Mouse (Mus musculus): ENCODE data around the gene Gm20547. TPM values are rescaled to one million over a fixed set of nuclear protein-coding genes. Genes with fewer than 3 reads are reported as not detected.

Gm20547 gene
- total and polyA plus RNA-seq, 3 experiments = 0.03 TPM; not detected in 2

GRCm38 (mm10) chr17:34910982-34911381 is 29.1 kb upstream of the Gm20547 start:
- Histone ChIP-seq H3K4me1 (ENCODE audit: control insufficient read depth in 1 of 2, insufficient read depth in 2 of 2, low read length in 2 of 2) (no peaks in the 10 kb centered on the region), H3K27ac (ENCODE audit: control insufficient read depth, low read depth, low read length) (no peak overlapping the region), H3K79me2 (ENCODE audit: control insufficient read depth, insufficient read depth, low read length, poor library complexity) (no peaks in the 10 kb centered on the region), H3K27me3 (ENCODE audit: control insufficient read depth in 1 of 2, insufficient read depth in 2 of 2, low read length in 2 of 2) (no peaks in the 10 kb centered on the region), H3K9ac (ENCODE audit: control insufficient read depth, low read depth, low read length, poor library complexity, severe bottlenecking) (no peak overlapping the region), H3K36me3 (ENCODE audit: control insufficient read depth in 1 of 2, insufficient read depth in 2 of 2, low read length in 2 of 2) (peaks cover 0 to 4% of the 10 kb centered on the region in 2 experiments; a peak in 2 of 4 replicates), H3K9me3 (replicated peaks; ENCODE audit: insufficient read depth, low read length) (no peaks in the 10 kb centered on the region), H3K4me3 (ENCODE audit: control insufficient read depth in 1 of 2, insufficient read depth in 1 of 2, low read depth in 2 of 2, low read length in 2 of 2) (no peak overlapping the region)
- no peak for TF ChIP-seq TBP (IDR thresholded peaks at IDR 0.05; ENCODE audit: low read depth, low read length)
- no peak for TF ChIP-seq USF1 (IDR thresholded peaks at IDR 0.05; ENCODE audit: low read depth, low read length)
- TF ChIP-seq ETS1 (IDR thresholded peaks at IDR 0.05; ENCODE audit: low read depth, low read length) = no peak
- TF ChIP-seq POLR2AphosphoS5 (IDR thresholded peaks at IDR 0.05; ENCODE audit: borderline replicate concordance, low read depth, low read length) = no peak
- TF ChIP-seq ZMIZ1 (IDR thresholded peaks at IDR 0.05; ENCODE audit: low read depth, low read length) = no peak
- no peak for TF ChIP-seq ZC3H11A (IDR thresholded peaks at IDR 0.05; ENCODE audit: low read depth, low read length)
- no peak for TF ChIP-seq KAT2A (conservative IDR thresholded peaks at IDR 0.05; ENCODE audit: low read depth, low read length)
- no peak for TF ChIP-seq ELF1 (IDR thresholded peaks at IDR 0.05; ENCODE audit: low read depth, low read length)
- no peak for TF ChIP-seq E2F4 (IDR thresholded peaks at IDR 0.05; ENCODE audit: borderline replicate concordance, low read depth, low read length)
- TF ChIP-seq TAL1 (IDR thresholded peaks at IDR 0.05; ENCODE audit: low read length) = no peak
- TF ChIP-seq EP300 (IDR thresholded peaks at IDR 0.05; ENCODE audit: low read depth in 1 of 2, low read length in 2 of 2) = no peak
- TF ChIP-seq UBTF (IDR thresholded peaks at IDR 0.05; ENCODE audit: borderline replicate concordance, insufficient read depth, low read depth, low read length) = no peak
- TF ChIP-seq ZNF384 (IDR thresholded peaks at IDR 0.05; ENCODE audit: low read depth, low read length) = no peak
- no peak for TF ChIP-seq NRF1 (IDR thresholded peaks at IDR 0.05; ENCODE audit: insufficient read depth, low read depth, low read length, poor library complexity, severe bottlenecking)
- no peak for TF ChIP-seq CHD1 (IDR thresholded peaks at IDR 0.05; ENCODE audit: low read depth, low read length)
- TF ChIP-seq JUND (IDR thresholded peaks at IDR 0.05; ENCODE audit: low read depth, low read length) = no peak
- no peak for TF ChIP-seq MAZ (IDR thresholded peaks at IDR 0.05; ENCODE audit: low read depth, low read length)
- TF ChIP-seq ZKSCAN1 (IDR thresholded peaks at IDR 0.05; ENCODE audit: low read depth, low read length) = no peak
- no peak for TF ChIP-seq GATA1 (IDR thresholded peaks at IDR 0.05; ENCODE audit: low read depth, low read length)
- no peak for DNase-seq (ENCODE audit: low read depth, low spot score)

- H3K79me2 ChIP-seq (ENCODE audit: control insufficient read depth, insufficient read depth, low read length, poor library complexity) = peaks cover 20% of the 10 kb centered on the region
- no peak overlapping the region for H3K27ac ChIP-seq (ENCODE audit: control insufficient read depth, low read depth, low read length)
- H3K4me3 ChIP-seq (ENCODE audit: control insufficient read depth in 1 of 2, insufficient read depth in 1 of 2, low read depth in 2 of 2, low read length in 2 of 2) = no peak overlapping the region
- H3K9ac ChIP-seq (ENCODE audit: control insufficient read depth, low read depth, low read length, poor library complexity, severe bottlenecking) = no peak overlapping the region
- peaks cover 0 to 9% of the 10 kb centered on the region in 2 experiments; a peak in 3 of 4 replicates for H3K4me1 ChIP-seq (ENCODE audit: control insufficient read depth in 1 of 2, insufficient read depth in 2 of 2, low read length in 2 of 2)
- H3K36me3 ChIP-seq (ENCODE audit: control insufficient read depth in 1 of 2, insufficient read depth in 2 of 2, low read length in 2 of 2) = peaks cover 4 to 7% of the 10 kb centered on the region in 2 experiments; a peak in 3 of 4 replicates
- DNase-seq (ENCODE audit: low read depth, low spot score) = no peak
- H3K9me3 ChIP-seq (replicated peaks; ENCODE audit: insufficient read depth, low read length) = no peaks in the 10 kb centered on the region
- TF ChIP-seq CHD2 (IDR thresholded peaks at IDR 0.05; ENCODE audit: low read length) (no peak), SIN3A (IDR thresholded peaks at IDR 0.05; ENCODE audit: low read length) (no peak), NELFE (IDR thresholded peaks at IDR 0.05; ENCODE audit: low read depth, low read length) (no peak)
- H3K27me3 ChIP-seq (ENCODE audit: control insufficient read depth in 1 of 2, insufficient read depth in 2 of 2, low read length in 2 of 2) = no peaks in the 10 kb centered on the region
These were observed 21.1 kb upstream of the Gm20547 start for GRCm38 (mm10) chr17:34902895-34903294.

Data from MEL (cell line).